Mouse (Mus musculus): ENCODE results near the gene Spata6.

The Spata6 gene

GRCm38 (mm10) chr4:111852626-111853025 lies 132.8 kb downstream of the Spata6 start:
- DNase-seq (ENCODE audit: low spot score) = no peak

- no peak for DNase-seq (ENCODE audit: low spot score)
These were observed 146.9 kb downstream of the Spata6 start for GRCm38 (mm10) chr4:111866701-111867100.

GRCm38 (mm10) chr4:111867743-111868401 lies 148.1 kb downstream of the Spata6 start:
- DNase-seq (ENCODE audit: low spot score) = no peak

All from MN1 (cell line).